Mouse (Mus musculus) neutrophil, adult 59 days (primary cell): ENCODE measurements around the gene Serpina1e. TPM values are rescaled to one million over a fixed set of nuclear protein-coding genes. Genes with fewer than 3 reads are reported as not detected.

Experiments
- total RNA-seq, 2 experiments: library from RNA; stranded (reverse); gene quantifications; 1 replicate in 1 of 2; 2 replicates in 1 of 2; pipeline ENCODE4 v1.2.4; 2023

Gene Serpina1e
- not detected for total RNA-seq

GRCm38 (mm10) chr12:103958798-103959197, at the start of gene Serpina1e:
TSS of gene Serpina1e (minus strand) at chr12:103958975.

GRCm38 (mm10) chr12:103989857-103990256, 31.1 kb upstream of the Serpina1e start, which contains the start of gene Serpina11:
TSS of gene Serpina11 (minus strand) at chr12:103989957.

DNA sequence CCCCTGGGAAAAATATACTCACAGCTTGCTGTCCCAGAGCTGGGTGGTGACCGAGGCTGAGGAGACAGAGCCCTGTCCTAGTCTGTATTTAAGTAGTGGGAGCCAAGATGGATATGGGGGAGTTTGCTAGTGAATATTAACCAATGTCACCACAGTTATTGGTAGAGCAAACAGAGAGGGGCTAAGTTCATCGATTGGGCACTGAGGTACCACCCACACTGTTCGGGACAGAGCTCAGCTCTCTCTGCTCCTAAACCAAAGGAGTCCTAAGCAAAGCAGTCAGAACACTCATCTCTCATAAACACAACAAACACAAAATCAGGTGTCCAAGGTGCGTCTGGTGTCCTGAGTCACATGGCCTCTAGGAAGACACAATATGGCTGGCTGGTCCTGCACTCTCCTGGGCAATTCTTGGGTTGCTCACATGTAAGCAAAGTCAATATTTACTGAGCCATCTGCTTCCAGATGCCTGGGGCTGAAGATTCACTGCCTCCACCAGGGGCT, 53.9 kb downstream of the Serpina1e start, which contains the start of gene Serpina1c:
Gene Serpina1c (minus strand): TSS at position 51 of the 504 bp plus-strand sequence.

Other genes starting within 250 kb of the Serpina1e start
- gene Serpina1d, start 185.4 kb downstream of the Serpina1e start, total RNA-seq, result 1 to 10 TPM in 1 of 2 experiments, under 1 TPM in 1; 0.89 to 1.1 TPM
- gene Serpina1b, start 128.6 kb downstream of the Serpina1e start, total RNA-seq, result under 1 TPM in 1 of 2 experiments, not detected in 1; 0.47 TPM
- not detected for gene Serpina1a, start 95.4 kb downstream of the Serpina1e start, total RNA-seq
- gene Serpina1c, start 54.1 kb downstream of the Serpina1e start, total RNA-seq, result under 1 TPM; 0.31 to 0.37 TPM
- gene Serpina11, start 31.0 kb upstream of the Serpina1e start, total RNA-seq, result under 1 TPM in 1 of 2 experiments, not detected in 1; 0.78 TPM
- not detected for gene Serpina9, start 54.8 kb upstream of the Serpina1e start, total RNA-seq
- not detected for gene Serpina12, start 85.5 kb upstream of the Serpina1e start, total RNA-seq
- not detected for gene Serpina5, start 142.1 kb upstream of the Serpina1e start, total RNA-seq
- gene Serpina3a, start 153.7 kb upstream of the Serpina1e start, total RNA-seq, result not detected
- gene Serpina3b, start 169.0 kb upstream of the Serpina1e start, total RNA-seq, result under 1 TPM in 1 of 2 experiments, not detected in 1; 0.29 TPM
- gene Serpina3c, start 194.9 kb upstream of the Serpina1e start, total RNA-seq, result not detected